Mouse (Mus musculus): Measurements from ENCODE around the gene Zyg11b. TPM values are rescaled to one million over a fixed set of nuclear protein-coding genes. Genes with fewer than 3 reads are reported as not detected.

Zyg11b gene
- polyA plus RNA-seq, 1 experiment from 2014 or later: 5.7 TPM

GRCm38 (mm10) chr4:108320627-108321380, 19.9 kb upstream of the Zyg11b start:
- H3K4me2 ChIP-seq (ENCODE audit: low read depth, low read length): no peak overlapping the region
- H3K9me3 ChIP-seq (ENCODE audit: control insufficient read depth, low read length): peaks cover 3% of the 10 kb centered on the region; the same call in 1 of the 2 replicates
- H3K27me3 ChIP-seq (replicated peaks; ENCODE audit: control insufficient read depth, insufficient read depth, low read length): no peaks in the 10 kb centered on the region
- no peak overlapping the region for H3K4me3 ChIP-seq (ENCODE audit: low read length)
- no peak for ATAC-seq
- 78% methylated on average over 7 of the region's 7 CpGs for WGBS
- no peak overlapping the region for H3K27ac ChIP-seq (ENCODE audit: low read length)
- peaks cover 3% of the 10 kb centered on the region; the same call in 1 of the 2 replicates for H3K4me1 ChIP-seq (ENCODE audit: control insufficient read depth, insufficient read depth, low read length)
- no peak overlapping the region for H3K9ac ChIP-seq (ENCODE audit: low read depth, low read length)
- H3K36me3 ChIP-seq (ENCODE audit: control insufficient read depth, insufficient read depth, low read length): no peaks in the 10 kb centered on the region

GRCm38 (mm10) chr4:108319747-108320146, 18.9 kb upstream of the Zyg11b start:
- H3K27me3 ChIP-seq (replicated peaks; ENCODE audit: control insufficient read depth, insufficient read depth, low read length): no peaks in the 10 kb centered on the region
- H3K27ac ChIP-seq (ENCODE audit: low read length): no peak overlapping the region
- H3K36me3 ChIP-seq (ENCODE audit: control insufficient read depth, insufficient read depth, low read length): no peaks in the 10 kb centered on the region
- no peak overlapping the region for H3K9ac ChIP-seq (ENCODE audit: low read depth, low read length)
- no peak overlapping the region for H3K4me2 ChIP-seq (ENCODE audit: low read depth, low read length)
- ATAC-seq: no peak
- no peak overlapping the region for H3K4me3 ChIP-seq (ENCODE audit: low read length)
- H3K4me1 ChIP-seq (ENCODE audit: control insufficient read depth, insufficient read depth, low read length): peaks cover 3% of the 10 kb centered on the region; the same call in 1 of the 2 replicates
- WGBS: 75% methylated on average over 6 of the region's 6 CpGs
- H3K9me3 ChIP-seq (ENCODE audit: control insufficient read depth, low read length): peaks cover 3% of the 10 kb centered on the region; the same call in 1 of the 2 replicates

- WGBS: 52% methylated on average over 8 of the region's 8 CpGs
- H3K4me2 ChIP-seq (ENCODE audit: low read depth, low read length): no peak overlapping the region
Measured at GRCm38 (mm10) chr4:108318649-108319615, 18.0 kb upstream of the Zyg11b start.

GRCm38 (mm10) chr4:108317656-108318605, 17.0 kb upstream of the Zyg11b start:
- 74% methylated on average over 12 of the region's 12 CpGs for whole genome bisulfite sequencing
- H3K4me1 ChIP-seq (ENCODE audit: control insufficient read depth, insufficient read depth, low read length): peaks cover 3% of the 10 kb centered on the region; the same call in 1 of the 2 replicates

More at GRCm38 (mm10) chr4:108318649-108319615, 18.0 kb upstream of the Zyg11b start:
- ATAC-seq: peak; percentile 52; the same call in 1 of the 2 replicates
- H3K27ac ChIP-seq (ENCODE audit: low read length): no peak overlapping the region
- peaks cover 3% of the 10 kb centered on the region; the same call in 1 of the 2 replicates for H3K9me3 ChIP-seq (ENCODE audit: control insufficient read depth, low read length)
- no peaks in the 10 kb centered on the region for H3K36me3 ChIP-seq (ENCODE audit: control insufficient read depth, insufficient read depth, low read length)
- H3K4me1 ChIP-seq (ENCODE audit: control insufficient read depth, insufficient read depth, low read length): peaks cover 3% of the 10 kb centered on the region; the same call in 1 of the 2 replicates
- no peaks in the 10 kb centered on the region for H3K27me3 ChIP-seq (replicated peaks; ENCODE audit: control insufficient read depth, insufficient read depth, low read length)
- H3K4me3 ChIP-seq (ENCODE audit: low read length): no peak overlapping the region
- no peak overlapping the region for H3K9ac ChIP-seq (ENCODE audit: low read depth, low read length)

GRCm38 (mm10) chr4:108314041-108314440, 13.1 kb upstream of the Zyg11b start:
- no peak overlapping the region for H3K4me3 ChIP-seq (ENCODE audit: low read length)
- WGBS: 41% methylated on average over 5 of the region's 5 CpGs
- no peaks in the 10 kb centered on the region for H3K36me3 ChIP-seq (ENCODE audit: control insufficient read depth, insufficient read depth, low read length)
- H3K27me3 ChIP-seq (replicated peaks; ENCODE audit: control insufficient read depth, insufficient read depth, low read length): no peaks in the 10 kb centered on the region
- ATAC-seq: no peak
- no peaks in the 10 kb centered on the region for H3K9me3 ChIP-seq (ENCODE audit: control insufficient read depth, low read length)
- H3K4me2 ChIP-seq (ENCODE audit: low read depth, low read length): no peak overlapping the region
- H3K27ac ChIP-seq (ENCODE audit: low read length): no peak overlapping the region
- no peak overlapping the region for H3K9ac ChIP-seq (ENCODE audit: low read depth, low read length)
- peaks cover 3% of the 10 kb centered on the region; the same call in 1 of the 2 replicates for H3K4me1 ChIP-seq (ENCODE audit: control insufficient read depth, insufficient read depth, low read length)

More at GRCm38 (mm10) chr4:108317656-108318605, 17.0 kb upstream of the Zyg11b start:
- no peak for ATAC-seq
- Histone ChIP-seq H3K9ac (ENCODE audit: low read depth, low read length) (no peak overlapping the region), H3K9me3 (ENCODE audit: control insufficient read depth, low read length) (peaks cover 3% of the 10 kb centered on the region; the same call in 1 of the 2 replicates), H3K27me3 (replicated peaks; ENCODE audit: control insufficient read depth, insufficient read depth, low read length) (no peaks in the 10 kb centered on the region), H3K27ac (ENCODE audit: low read length) (no peak overlapping the region), H3K4me2 (ENCODE audit: low read depth, low read length) (no peak overlapping the region), H3K36me3 (ENCODE audit: control insufficient read depth, insufficient read depth, low read length) (no peaks in the 10 kb centered on the region), H3K4me3 (ENCODE audit: low read length) (no peak overlapping the region)

GRCm38 (mm10) chr4:108310706-108311105, 9.8 kb upstream of the Zyg11b start:
- no peak for ATAC-seq
- no peak overlapping the region for H3K4me3 ChIP-seq (ENCODE audit: low read length)
- WGBS: 72% methylated on average over 6 of the region's 6 CpGs
- no peaks in the 10 kb centered on the region for H3K4me1 ChIP-seq (ENCODE audit: control insufficient read depth, insufficient read depth, low read length)
- no peaks in the 10 kb centered on the region for H3K36me3 ChIP-seq (ENCODE audit: control insufficient read depth, insufficient read depth, low read length)
- peaks cover 9% of the 10 kb centered on the region for H3K9me3 ChIP-seq (ENCODE audit: control insufficient read depth, low read length)
- no peaks in the 10 kb centered on the region for H3K27me3 ChIP-seq (replicated peaks; ENCODE audit: control insufficient read depth, insufficient read depth, low read length)
- H3K4me2 ChIP-seq (ENCODE audit: low read depth, low read length): no peak overlapping the region
- H3K27ac ChIP-seq (ENCODE audit: low read length): no peak overlapping the region
- no peak overlapping the region for H3K9ac ChIP-seq (ENCODE audit: low read depth, low read length)

GRCm38 (mm10) chr4:108302296-108302890, 1.5 kb upstream of the Zyg11b start:
- 75% methylated on average over 5 of the region's 5 CpGs for WGBS
- H3K4me3 ChIP-seq (ENCODE audit: low read length): no peak overlapping the region
- no peak overlapping the region for H3K4me2 ChIP-seq (ENCODE audit: low read depth, low read length)
- peaks cover 4% of the 10 kb centered on the region for H3K9me3 ChIP-seq (ENCODE audit: control insufficient read depth, low read length)
- peaks cover 14% of the 10 kb centered on the region; the same call in 1 of the 2 replicates for H3K4me1 ChIP-seq (ENCODE audit: control insufficient read depth, insufficient read depth, low read length)
- no peak overlapping the region for H3K27ac ChIP-seq (ENCODE audit: low read length)
- no peak for ATAC-seq
- no peaks in the 10 kb centered on the region for H3K27me3 ChIP-seq (replicated peaks; ENCODE audit: control insufficient read depth, insufficient read depth, low read length)
- no peaks in the 10 kb centered on the region for H3K36me3 ChIP-seq (ENCODE audit: control insufficient read depth, insufficient read depth, low read length)
- H3K9ac ChIP-seq (ENCODE audit: low read depth, low read length): no peak overlapping the region

GRCm38 (mm10) chr4:108300266-108300665, 630 bp downstream of the Zyg11b start:
- peak overlapping the region; percentile 86 for H3K4me2 ChIP-seq (ENCODE audit: low read depth, low read length)
- peak; percentile 19; the same call in 1 of the 2 replicates for ATAC-seq
- 3% methylated on average over 14 of the region's 14 CpGs for WGBS

More at GRCm38 (mm10) chr4:108300266-108300665, 630 bp downstream of the Zyg11b start:
- Histone ChIP-seq H3K36me3 (ENCODE audit: control insufficient read depth, insufficient read depth, low read length) (no peaks in the 10 kb centered on the region), H3K9me3 (ENCODE audit: control insufficient read depth, low read length) (no peaks in the 10 kb centered on the region), H3K27ac (ENCODE audit: low read length) (peak overlapping the region; percentile 90), H3K4me1 (ENCODE audit: control insufficient read depth, insufficient read depth, low read length) (peaks cover 14% of the 10 kb centered on the region; the same call in 1 of the 2 replicates), H3K4me3 (ENCODE audit: low read length) (peak overlapping the region; percentile 89), H3K27me3 (replicated peaks; ENCODE audit: control insufficient read depth, insufficient read depth, low read length) (no peaks in the 10 kb centered on the region), H3K9ac (ENCODE audit: low read depth, low read length) (peak overlapping the region; percentile 96)

Data from intestine, embryonic 16.5 days (tissue).